Mouse (Mus musculus) liver, postnatal 0 days (tissue): ENCODE data around the gene Plxdc1. TPM values are rescaled to one million over a fixed set of nuclear protein-coding genes. Genes with fewer than 3 reads are reported as not detected.
A peak's percentile ranks its signal among the peaks of the same experiment; 100 is the strongest.

Experiments
- ATAC-seq: fragments of 200-750 bp; cut with Nextera tagmentation; 2 replicates; pipeline ENCODE4 v1.8.0; 2017; ENCODE audit warnings: mild to moderate bottlenecking, moderate library complexity
- DNase-seq: peaks from one replicate; pipeline ENCODE4 v3.0.0-alpha.2; 2016
- H3K27ac ChIP-seq: fragments of 300-500 bp; sonication (generic); 2 replicates; pipeline ENCODE4 v1.5.1; 2014; ENCODE audit warnings: antibody characterized with exemption, moderate library complexity, mild to moderate bottlenecking, low read depth
- H3K27me3 ChIP-seq: fragments of 300-500 bp; sonication (generic); 2 replicates; pipeline ENCODE4 v1.6.1; 2014; ENCODE audit warnings: low read length, control low read depth, mixed read lengths; ENCODE audit not compliant: insufficient read depth
- H3K36me3 ChIP-seq: fragments of 300-500 bp; sonication (generic); replicated peaks from 2 replicates; pipeline ENCODE4 v1.6.1; 2014; ENCODE audit warnings: mild to moderate bottlenecking, control low read depth, low read length, moderate library complexity, mixed read lengths; ENCODE audit not compliant: insufficient read depth
- H3K4me1 ChIP-seq: fragments of 300-500 bp; sonication (generic); 2 replicates; pipeline ENCODE4 v1.6.1; 2014; ENCODE audit warnings: antibody characterized with exemption, mild to moderate bottlenecking, control low read depth; ENCODE audit not compliant: insufficient read depth
- H3K4me2 ChIP-seq: fragments of 300-500 bp; sonication (generic); 2 replicates; pipeline ENCODE4 v1.6.1; 2014; ENCODE audit warnings: low read depth, mild to moderate bottlenecking, low read length, moderate library complexity, mixed read lengths
- H3K4me3 ChIP-seq: fragments of 300-500 bp; sonication (generic); 2 replicates; pipeline ENCODE4 v1.5.1; 2014; ENCODE audit warnings: low read depth, low read length
- H3K9ac ChIP-seq: fragments of 300-500 bp; sonication (generic); replicated peaks from 2 replicates; pipeline ENCODE4 v1.6.1; 2014; ENCODE audit warnings: mild to moderate bottlenecking, moderate library complexity
- H3K9me3 ChIP-seq: fragments of 300-500 bp; sonication (generic); 2 replicates; pipeline ENCODE4 v1.6.1; 2016; ENCODE audit warnings: mild to moderate bottlenecking, control low read depth, low read length, mixed read lengths
- CTCF ChIP-seq: sonication (generic); IDR thresholded peaks from 2 replicates; pipeline ENCODE4 v1.5.1; 2016; ENCODE audit warnings: antibody characterized with exemption, low read depth
- EP300 ChIP-seq: IDR thresholded peaks from 2 replicates; pipeline ENCODE4 v1.6.1; 2016; ENCODE audit warnings: antibody characterized with exemption, low read depth, mild to moderate bottlenecking
- WGBS: fragments of 180-500 bp; shearing (Covaris S2); extraction: QIAGEN DNeasy Blood & Tissue Kit; methylation state at CpG from one replicate; pipeline ENCODE4 v1.1.7; 2014; ENCODE audit not compliant: insufficient replicate concordance; 5-methylcytosine and 5-hydroxymethylcytosine counted together
- polyA plus RNA-seq: library from polyadenylated mRNA; unstranded; fragments of >200 nt; fragmentation: Nextera tagmentation; extraction: Ambion mirVana; gene quantifications from 2 replicates; pipeline ENCODE4 v1.2.1, GENCODE M21; 2015

The Plxdc1 gene
- polyA plus RNA-seq, 1 experiment from 2014 or later: 0.75 TPM

DNA sequence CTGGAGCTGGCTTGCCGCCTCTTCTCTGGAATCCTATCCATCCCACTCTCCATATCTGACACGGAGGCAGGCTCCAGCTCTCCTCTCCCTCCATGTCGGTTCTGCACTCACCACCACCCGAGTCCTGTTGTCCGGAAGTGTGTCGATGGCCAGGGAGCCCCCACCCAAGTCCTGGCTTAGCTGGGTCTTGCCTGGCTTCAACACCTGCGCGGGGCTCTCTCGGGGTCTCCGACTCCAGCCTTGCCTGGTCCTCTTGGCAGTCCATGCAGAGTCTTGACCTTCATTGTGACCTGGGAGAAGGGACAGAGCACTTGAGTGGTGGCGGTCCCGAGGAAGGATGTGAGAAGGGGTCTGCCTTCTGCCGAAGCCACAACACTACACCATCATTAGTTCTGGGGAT lies 7.9 kb downstream of the Plxdc1 start:
- H3K4me1 ChIP-seq: no peaks in the 10 kb centered on the region
- no peaks in the 10 kb centered on the region for H3K27me3 ChIP-seq
- H3K9me3 ChIP-seq: no peaks in the 10 kb centered on the region
- 79% methylated on average over 13 of the region's 13 CpGs for WGBS
- no peak overlapping the region for H3K9ac ChIP-seq
- no peak overlapping the region for H3K4me2 ChIP-seq
- ATAC-seq (no peak), DNase-seq (no peak)
- H3K4me3 ChIP-seq: no peak overlapping the region
- H3K27ac ChIP-seq: no peak overlapping the region
- H3K36me3 ChIP-seq: no peaks in the 10 kb centered on the region
- TF ChIP-seq EP300: no peak
- no peak for TF ChIP-seq CTCF

- no peak for DNase-seq
- H3K36me3 ChIP-seq: no peaks in the 10 kb centered on the region
- H3K9me3 ChIP-seq: no peaks in the 10 kb centered on the region
- H3K4me2 ChIP-seq: no peak overlapping the region
- no peak overlapping the region for H3K9ac ChIP-seq
- H3K4me1 ChIP-seq: no peaks in the 10 kb centered on the region
- H3K27ac ChIP-seq: no peak overlapping the region
- H3K27me3 ChIP-seq: no peaks in the 10 kb centered on the region
- H3K4me3 ChIP-seq: no peak overlapping the region
- TF ChIP-seq CTCF (no peak), EP300 (no peak)
- no peak for ATAC-seq
- WGBS: 61% methylated on average over 5 of the region's 5 CpGs
Observed at GRCm38 (mm10) chr11:97977797-97978196, 8.4 kb downstream of the Plxdc1 start.

DNA sequence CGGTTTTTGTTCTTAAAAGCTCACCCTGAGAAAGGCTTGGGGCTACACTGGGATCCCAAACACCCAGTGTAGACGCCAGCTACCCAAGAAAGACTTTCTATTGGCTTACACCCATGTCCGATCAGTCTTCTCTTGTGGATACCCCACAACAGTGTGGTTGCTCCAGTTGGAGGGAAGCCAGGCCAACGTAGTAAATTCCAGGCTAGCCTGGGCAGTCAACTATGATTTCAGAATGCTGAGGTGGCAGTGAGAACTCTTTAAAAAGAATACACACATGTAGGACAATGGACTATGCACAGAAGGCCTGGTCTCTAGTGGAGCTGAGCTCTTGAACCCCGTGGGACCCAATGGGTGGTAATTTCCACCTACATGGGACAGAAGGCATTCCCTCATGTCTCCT lies 11.5 kb downstream of the Plxdc1 start:
- H3K36me3 ChIP-seq: no peaks in the 10 kb centered on the region
- TF ChIP-seq CTCF: no peak
- TF ChIP-seq EP300: no peak
- ATAC-seq (no peak), DNase-seq (no peak)
- H3K9ac ChIP-seq: no peak overlapping the region
- H3K9me3 ChIP-seq: no peaks in the 10 kb centered on the region
- no peaks in the 10 kb centered on the region for H3K27me3 ChIP-seq
- no peak overlapping the region for H3K4me2 ChIP-seq
- H3K4me1 ChIP-seq: no peaks in the 10 kb centered on the region
- no peak overlapping the region for H3K4me3 ChIP-seq
- H3K27ac ChIP-seq: no peak overlapping the region
- WGBS: 79% methylated on average over 5 of the region's 5 CpGs

DNA sequence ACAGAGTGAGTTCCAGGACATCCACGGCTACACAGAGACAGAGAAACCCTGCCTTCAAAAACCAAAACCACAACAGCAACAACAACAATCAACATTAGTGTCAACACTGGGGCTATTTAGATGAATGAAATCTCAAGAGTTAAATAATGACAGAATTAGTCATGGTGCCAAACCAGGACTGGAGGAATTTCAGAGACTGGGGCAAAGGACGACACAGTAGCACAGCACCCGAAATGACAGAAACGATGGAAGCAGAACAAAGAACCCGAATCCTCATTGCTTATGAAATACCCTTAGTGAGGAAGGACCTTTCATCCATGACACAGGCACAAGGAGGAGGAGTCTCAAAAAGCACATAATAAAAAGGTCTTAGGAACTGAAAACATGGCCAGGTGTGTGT lies 12.1 kb downstream of the Plxdc1 start:
- H3K4me3 ChIP-seq: no peak overlapping the region
- no peaks in the 10 kb centered on the region for H3K27me3 ChIP-seq
- 81% methylated on average over 5 of the region's 5 CpGs for WGBS
- DNase-seq: no peak
- no peaks in the 10 kb centered on the region for H3K36me3 ChIP-seq
- no peak overlapping the region for H3K27ac ChIP-seq
- H3K9me3 ChIP-seq: no peaks in the 10 kb centered on the region
- ATAC-seq: no peak
- H3K9ac ChIP-seq: no peak overlapping the region
- no peak overlapping the region for H3K4me2 ChIP-seq
- no peaks in the 10 kb centered on the region for H3K4me1 ChIP-seq
- TF ChIP-seq EP300 (no peak), CTCF (no peak)

GRCm38 (mm10) chr11:97972434-97972833 lies 13.8 kb downstream of the Plxdc1 start:
- no peaks in the 10 kb centered on the region for H3K36me3 ChIP-seq
- WGBS: 71% methylated on average over 2 of the region's 2 CpGs
- no peak overlapping the region for H3K27ac ChIP-seq
- TF ChIP-seq EP300: no peak
- peak; percentile 42 for TF ChIP-seq CTCF
- no peaks in the 10 kb centered on the region for H3K27me3 ChIP-seq
- DNase-seq (no peak), ATAC-seq (no peak)
- H3K9ac ChIP-seq: no peak overlapping the region
- H3K4me3 ChIP-seq: no peak overlapping the region
- H3K4me2 ChIP-seq: no peak overlapping the region
- no peaks in the 10 kb centered on the region for H3K4me1 ChIP-seq
- no peaks in the 10 kb centered on the region for H3K9me3 ChIP-seq

DNA sequence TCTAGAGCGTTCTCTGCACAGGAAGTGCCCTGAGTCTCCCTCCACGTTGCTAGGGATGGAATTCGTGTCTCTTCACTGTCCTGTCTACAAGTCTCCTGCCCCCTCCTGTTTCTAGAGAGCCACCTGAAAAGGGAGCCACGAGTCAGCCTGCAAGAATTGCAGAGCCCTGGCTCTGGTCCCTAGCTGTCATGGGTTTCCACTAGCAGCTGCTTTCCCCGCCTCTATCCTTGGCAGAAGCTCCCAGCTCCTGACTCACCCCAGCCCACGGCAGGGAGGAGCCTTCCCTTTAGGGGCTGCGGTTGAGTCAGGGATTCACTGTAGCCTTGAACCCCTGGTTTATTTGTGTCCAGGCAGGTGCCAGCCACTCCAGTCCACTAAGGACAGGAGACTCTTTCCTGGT lies 15.0 kb downstream of the Plxdc1 start:
- no peaks in the 10 kb centered on the region for H3K4me1 ChIP-seq
- no peaks in the 10 kb centered on the region for H3K36me3 ChIP-seq
- DNase-seq: no peak
- H3K27ac ChIP-seq: no peak overlapping the region
- ATAC-seq: no peak
- no peaks in the 10 kb centered on the region for H3K27me3 ChIP-seq
- no peak overlapping the region for H3K4me3 ChIP-seq
- no peaks in the 10 kb centered on the region for H3K9me3 ChIP-seq
- TF ChIP-seq EP300 (no peak), CTCF (no peak)
- WGBS: 26% methylated on average over 7 of the region's 7 CpGs
- no peak overlapping the region for H3K9ac ChIP-seq
- no peak overlapping the region for H3K4me2 ChIP-seq

DNA sequence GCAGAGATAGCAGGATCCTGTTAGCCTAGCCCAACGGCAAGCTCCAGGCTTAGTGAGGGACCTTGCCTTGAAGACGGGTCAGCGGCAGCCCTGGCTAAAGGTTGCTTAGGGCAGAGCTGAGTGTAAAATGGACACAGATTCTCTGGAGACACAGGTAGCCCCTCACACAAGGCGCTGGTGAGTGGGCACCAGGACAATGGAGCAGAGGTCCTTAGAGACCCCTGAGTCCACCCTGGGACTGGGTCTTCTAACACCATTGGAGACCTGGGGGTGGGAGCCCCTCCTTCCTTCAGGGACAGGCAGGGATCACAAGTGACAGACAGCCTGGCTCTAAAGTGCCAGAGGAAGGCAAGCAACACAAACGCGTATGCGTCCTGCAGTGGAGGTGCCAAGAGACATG lies 15.5 kb downstream of the Plxdc1 start:
- ATAC-seq (no peak), DNase-seq (no peak)
- 64% methylated on average over 7 of the region's 7 CpGs for WGBS
- no peaks in the 10 kb centered on the region for H3K27me3 ChIP-seq
- H3K4me3 ChIP-seq: no peak overlapping the region
- no peak overlapping the region for H3K27ac ChIP-seq
- no peaks in the 10 kb centered on the region for H3K36me3 ChIP-seq
- no peak overlapping the region for H3K9ac ChIP-seq
- H3K9me3 ChIP-seq: no peaks in the 10 kb centered on the region
- TF ChIP-seq CTCF (no peak), EP300 (no peak)
- H3K4me1 ChIP-seq: no peaks in the 10 kb centered on the region
- H3K4me2 ChIP-seq: no peak overlapping the region
